Mouse (Mus musculus) gastrocnemius, postnatal 4 days (tissue): ENCODE results near the gene Tenm2. TPM values are rescaled to one million over a fixed set of nuclear protein-coding genes. Genes with fewer than 3 reads are reported as not detected.

ENCODE experiments used
- DNase-seq, 2 experiments: peaks; one replicate each; pipeline ENCODE4 v3.0.0; 2021 to 2022; ENCODE audit warnings: low spot score in 2 of 2, mixed read lengths in 2 of 2
- total RNA-seq, 2 experiments: library from RNA; stranded (reverse); gene quantifications; 2 replicates each; pipeline ENCODE4 v1.2.3; 2021

The Tenm2 gene
- total RNA-seq, 2 experiments from 2014 or later, result 1.0 to 1.2 TPM

DNA sequence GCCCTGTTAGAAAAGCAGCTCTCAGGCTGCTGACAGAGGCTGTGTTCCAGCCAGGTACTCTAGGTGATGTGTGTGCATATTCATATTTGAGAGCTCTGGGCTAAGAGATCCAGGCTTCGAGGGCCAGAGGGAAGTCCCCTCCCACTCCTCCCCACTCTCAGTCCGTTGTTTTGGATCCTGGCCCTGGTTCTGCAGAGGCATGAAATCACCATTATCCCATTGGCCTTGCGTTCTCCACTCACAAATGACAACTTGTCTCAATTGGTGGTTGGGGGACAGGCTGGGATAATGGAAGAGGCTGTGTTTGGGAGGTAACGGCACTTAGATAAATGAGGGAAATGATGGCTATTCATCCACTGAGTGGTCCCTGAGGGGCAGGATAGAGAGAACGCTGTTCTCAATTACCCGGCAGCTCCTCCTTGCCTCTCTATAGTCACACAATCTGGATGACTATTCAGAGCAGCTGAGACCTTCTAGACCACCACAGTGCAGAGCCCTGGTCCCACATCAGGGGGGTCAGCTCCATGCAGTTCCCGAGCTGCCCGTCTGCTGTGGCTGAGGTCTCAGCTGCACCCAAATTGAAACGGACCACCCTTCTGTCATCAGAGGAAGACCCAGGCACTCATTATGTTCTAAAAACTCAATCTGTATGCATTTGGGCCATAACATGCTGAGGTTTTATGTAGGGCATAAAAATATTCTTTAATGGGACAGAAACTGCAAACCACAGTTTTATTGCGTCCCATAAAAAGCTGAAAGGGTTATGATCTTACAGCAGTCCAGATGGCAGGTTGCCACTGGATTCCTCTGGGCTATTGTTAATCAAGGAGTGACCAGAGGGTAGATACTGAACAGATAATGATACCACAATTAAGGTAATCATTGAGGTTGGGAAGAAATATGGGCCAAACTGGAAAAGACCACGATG lies 1226.2 kb downstream of the Tenm2 start:
- DNase-seq, result no peak

DNA sequence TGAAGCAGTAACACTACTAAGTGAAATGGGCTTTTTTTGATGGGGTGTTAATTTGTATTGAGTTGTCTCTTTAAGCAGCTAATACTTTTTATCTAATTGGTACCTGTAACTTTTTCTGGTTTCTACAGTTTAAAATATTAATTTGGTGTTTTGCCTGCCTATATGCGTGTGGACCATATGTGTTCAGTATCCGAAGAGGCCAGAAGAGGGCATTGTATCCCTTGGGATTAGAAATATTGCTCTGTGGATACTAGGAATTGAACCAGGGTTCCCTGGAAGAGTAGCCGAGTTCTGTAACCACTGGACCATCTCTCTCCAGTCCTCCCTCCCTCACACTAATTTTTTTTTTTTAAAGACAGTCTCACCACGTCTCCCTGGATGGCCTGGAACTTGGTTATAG lies 1232.9 kb downstream of the Tenm2 start:
- DNase-seq, result no peak

DNA sequence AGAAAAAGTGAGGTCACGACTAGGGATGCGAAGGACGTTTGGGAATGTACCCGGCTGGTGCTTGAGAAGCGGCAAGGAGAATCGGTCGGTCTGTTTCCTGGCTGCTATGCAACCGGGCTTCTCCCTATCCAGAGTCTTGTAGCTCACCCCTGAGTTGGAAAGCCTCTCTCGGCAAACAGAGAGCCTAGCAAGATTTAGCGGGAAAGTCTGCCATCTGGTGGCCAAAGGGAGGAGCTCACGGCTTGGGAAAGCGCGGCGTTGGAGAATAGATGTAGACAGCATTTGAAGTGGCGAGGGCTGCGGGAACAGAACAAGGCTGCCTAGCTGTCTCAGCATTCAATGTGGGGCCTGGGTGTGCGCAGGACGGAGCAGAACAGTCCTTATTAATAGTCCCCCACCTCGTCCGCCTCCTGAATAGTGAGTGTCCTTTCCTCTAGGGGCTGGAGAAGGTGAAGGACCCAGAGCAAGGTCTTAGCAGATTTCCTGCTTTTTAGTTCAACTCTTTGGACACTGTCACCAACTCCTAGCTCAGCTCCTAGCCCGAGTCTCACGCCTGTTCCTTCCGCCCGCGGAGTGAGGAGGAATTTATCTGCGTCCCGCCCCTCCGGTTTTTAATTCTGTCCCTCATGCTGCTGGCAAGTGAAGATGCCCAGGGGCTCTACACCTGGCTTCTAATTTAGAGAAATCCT lies 1234.3 kb downstream of the Tenm2 start:
- DNase-seq, result peak; percentile 73 to 81

DNA sequence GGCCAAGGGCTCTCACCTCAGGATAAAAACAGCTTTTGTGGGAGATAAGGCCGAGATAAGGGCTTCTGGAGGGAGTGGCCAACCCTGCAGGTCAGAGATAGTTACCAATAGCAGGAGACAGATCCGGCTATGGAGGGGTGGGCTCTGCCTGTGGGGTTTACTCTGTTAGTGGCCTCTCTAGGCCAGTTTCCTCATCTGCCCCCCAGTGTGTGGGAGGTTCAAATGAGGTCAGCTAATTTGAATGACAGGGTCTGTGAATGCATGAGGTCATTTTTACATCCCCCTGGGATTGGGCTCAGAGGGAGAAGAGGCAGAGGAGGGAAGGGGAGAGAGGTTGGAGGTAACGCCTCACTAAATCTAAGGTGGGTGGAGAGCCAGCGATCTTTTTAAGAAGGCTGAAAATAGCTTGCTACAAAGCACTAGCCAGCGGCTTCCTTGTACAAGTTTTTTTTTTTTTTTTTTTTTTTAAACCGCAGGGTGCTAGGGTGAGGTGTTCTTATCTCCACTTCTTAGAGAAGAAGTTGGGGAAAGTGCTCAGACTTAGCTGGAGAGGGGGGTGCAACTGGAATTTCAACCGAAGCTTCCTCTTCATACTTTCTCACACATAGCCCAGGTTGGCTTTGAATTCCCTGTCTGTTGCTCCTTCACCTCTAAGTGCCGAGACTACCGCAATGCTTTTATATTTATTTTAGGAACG lies 1235.0 kb downstream of the Tenm2 start:
- DNase-seq, result no peak

DNA sequence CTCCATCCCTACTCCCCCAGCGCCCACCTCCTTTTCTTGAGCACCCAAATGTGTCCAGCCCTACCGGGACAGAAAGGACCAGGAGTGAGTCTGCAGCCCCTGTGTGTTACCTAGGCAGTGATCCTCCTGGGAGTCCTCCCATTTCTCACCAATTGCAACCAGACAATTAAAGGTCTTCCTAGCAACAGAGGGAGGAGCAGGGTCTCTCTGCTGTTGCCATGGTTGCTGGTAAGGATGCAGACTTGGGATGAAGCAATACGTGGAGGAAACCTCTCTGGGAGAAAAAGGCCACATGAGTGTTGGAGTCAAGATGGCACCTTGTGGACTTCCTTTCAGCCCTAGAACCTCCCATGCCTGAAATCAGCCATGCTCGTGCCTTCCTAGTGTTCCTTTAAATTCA lies 1235.7 kb downstream of the Tenm2 start:
- DNase-seq, result no peak

DNA sequence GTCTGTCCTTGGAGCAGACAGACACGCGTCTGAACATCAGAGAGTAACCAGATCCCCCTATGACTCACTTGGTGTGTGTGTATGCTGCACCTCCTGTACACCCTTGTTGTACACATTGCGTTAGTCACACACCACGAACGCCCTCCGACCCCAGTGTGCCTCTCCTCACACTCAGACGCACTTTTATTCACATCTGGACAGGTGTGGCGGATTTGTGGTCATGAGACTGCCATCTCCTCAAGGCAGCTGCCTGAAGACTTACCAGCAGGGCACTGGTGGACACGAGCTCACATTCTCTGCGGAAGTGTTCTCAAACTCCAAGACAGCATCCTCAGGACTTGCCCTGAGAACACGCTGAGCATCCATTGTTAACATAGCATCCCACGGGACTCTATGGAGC lies 1237.7 kb downstream of the Tenm2 start:
- DNase-seq, result no peak

DNA sequence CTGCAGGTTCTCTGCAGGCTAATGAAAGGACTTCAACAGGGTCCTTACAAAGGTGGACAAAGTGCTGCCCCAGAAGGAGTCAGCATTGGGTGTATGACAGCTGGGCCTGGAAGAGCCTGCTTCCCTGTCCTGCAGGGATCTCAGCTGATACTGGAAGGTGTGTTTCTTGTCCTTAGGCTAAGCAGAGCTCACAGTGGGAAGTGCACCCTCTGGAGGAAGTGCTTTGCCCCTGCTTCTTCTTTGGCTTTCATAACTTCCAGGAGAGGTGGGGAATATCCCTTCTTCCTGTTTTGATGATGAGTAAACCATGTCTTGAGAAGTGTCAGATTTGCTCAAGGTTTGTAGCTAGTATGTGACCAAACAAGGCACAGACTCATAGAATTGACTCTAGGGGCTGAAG lies 1240.5 kb downstream of the Tenm2 start:
- DNase-seq, result no peak

DNA sequence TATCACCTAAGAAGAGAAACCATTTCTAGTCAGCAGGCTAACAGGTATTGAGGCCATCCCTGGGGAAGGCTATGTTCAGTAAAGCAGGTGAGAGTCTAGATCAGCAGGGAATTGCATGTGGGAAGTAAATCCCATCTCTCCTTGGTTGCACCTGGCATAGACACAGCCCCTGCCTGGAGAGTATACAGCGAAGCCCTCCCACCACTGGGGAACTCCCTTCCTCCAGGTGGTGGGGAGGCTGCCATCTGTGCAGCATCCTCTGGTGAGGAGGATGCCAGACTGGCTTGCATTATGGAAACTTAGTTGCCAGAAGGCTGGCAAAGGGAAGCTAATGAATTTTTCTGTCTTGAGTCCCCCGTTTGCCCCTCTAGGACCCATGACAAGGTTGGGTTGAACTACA lies 1243.9 kb downstream of the Tenm2 start:
- DNase-seq, result no peak

DNA sequence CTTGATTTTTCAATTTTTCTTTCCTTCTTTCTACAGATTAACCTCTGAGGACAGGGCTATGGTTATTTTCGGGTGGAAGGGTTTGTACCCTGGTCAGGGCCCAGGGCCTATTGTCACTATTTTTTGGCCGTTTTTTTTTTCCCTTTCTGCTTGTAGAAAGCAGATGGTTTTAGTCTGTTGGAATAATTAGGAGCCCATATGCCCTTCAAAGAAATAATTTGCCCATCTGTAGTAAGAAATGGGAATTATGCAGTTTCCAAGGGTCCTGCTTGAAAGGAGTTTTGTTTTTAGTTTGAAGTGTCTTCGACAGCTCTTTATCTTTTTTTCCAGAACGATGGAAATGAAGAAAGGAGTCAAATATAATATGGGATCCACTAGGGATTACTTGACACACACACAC lies 1245.8 kb downstream of the Tenm2 start:
- DNase-seq, result no peak

DNA sequence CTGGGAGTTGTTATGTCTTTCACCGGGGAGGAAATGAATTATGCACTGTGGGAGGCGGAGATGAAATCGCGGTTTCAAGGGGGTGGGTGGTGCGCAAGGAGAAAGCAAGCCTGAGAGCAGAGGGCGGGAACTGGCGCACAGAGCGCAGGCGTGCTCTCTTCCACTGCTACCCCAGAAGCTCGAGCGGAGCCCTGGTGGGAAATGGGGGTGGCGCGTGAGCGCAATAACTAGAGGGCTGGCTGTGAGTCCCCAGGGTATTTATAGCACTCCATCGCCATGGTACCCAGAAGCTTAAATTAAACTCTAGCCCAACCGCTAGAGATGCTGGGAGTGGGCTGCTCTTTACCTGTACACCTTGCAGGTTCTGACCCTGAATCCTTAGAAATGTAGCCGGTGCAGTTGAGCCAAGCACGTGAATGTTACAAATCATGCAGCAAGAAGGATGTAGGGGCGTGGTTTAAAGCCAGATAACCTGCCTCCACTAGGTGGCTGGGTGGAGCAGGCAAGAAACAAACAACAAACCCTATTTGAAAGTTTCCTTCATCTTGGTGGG lies 1249.8 kb downstream of the Tenm2 start:
- no peak for DNase-seq

DNA sequence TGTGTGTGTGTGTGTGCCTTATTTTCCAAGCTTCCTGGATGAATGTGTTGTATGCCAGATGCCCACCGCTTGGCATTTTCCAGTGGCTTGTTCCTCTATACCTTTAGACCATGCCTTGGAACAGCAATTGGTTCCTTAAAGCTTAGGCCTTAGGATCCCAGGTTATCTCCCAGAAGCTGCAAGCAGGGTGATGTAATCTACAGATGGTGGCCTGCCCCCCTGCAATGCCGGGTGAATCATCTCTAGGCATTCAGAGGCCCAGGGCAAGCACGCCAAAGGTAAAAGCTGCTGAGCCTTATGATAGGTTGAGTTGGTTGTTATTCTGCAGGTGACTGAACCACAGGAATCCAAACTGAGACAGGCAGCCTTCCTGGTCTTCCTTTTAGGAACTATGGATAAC lies 1253.0 kb downstream of the Tenm2 start:
- DNase-seq, result no peak

DNA sequence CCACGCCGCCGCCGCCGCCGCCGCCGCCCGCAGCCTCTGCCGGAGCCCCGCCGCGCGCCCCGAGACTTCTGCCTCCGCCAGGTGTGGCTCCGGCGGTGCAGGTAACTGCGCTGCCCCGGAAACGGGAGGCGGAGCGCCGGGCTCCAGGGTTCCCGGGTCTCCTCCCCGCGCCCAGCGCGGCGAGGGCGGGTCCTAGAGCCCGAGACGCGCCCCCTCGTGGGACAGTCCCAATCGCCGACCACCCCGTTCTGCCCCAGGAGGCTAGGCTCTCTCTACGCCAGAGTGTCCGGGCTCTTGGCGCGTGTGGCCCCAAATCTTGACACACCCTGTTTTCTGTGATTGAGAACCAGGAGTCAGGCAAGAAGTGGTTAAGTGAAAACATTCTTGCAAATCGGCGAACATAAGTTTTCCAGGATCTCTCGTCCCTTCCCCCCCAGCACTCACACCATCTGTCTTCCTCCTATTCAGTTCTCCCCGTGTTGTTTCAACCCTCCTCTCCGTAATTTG lies 1255.3 kb downstream of the Tenm2 start, which contains the start of gene Wwc1:
Gene Wwc1 (minus strand): TSS at position 117 of the 507 bp plus-strand sequence.
- peak in 1 of 2 experiments; percentile 44 for DNase-seq

DNA sequence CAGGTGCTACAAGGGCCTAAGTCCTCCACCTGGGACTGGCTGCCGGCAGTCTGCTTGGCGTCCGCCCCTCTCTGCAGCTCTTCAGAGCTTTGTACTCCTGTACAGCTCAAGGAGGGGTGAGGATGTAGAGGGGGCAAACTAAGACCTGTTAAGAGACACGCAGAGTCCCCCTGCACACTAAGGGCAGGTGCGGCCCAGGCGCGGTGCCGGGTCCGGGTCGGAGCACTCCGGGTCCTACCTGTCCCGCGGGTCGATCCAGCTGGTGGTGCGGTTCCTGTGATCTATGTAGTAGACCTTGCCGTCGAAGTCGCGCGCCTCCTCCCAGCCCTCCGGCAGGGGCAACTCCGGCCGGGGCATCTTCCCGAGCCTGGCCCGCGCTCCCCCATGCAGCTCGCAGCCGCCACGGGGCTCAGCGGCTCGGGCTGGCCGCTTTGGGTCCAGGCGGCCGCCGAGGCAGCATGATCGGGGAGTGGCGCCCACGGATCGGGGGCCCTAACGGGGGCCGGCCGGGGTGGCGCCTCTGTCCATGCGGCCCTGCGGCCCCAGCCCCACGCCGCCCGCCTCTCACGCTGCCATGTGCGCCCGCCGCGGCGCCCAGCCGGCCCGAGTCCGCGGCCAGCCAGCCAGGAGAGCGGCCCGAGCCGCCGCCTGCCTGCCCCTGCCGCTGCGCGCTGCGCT lies 1255.9 kb downstream of the Tenm2 start:
- DNase-seq, result peak in 1 of 2 experiments; percentile 25

DNA sequence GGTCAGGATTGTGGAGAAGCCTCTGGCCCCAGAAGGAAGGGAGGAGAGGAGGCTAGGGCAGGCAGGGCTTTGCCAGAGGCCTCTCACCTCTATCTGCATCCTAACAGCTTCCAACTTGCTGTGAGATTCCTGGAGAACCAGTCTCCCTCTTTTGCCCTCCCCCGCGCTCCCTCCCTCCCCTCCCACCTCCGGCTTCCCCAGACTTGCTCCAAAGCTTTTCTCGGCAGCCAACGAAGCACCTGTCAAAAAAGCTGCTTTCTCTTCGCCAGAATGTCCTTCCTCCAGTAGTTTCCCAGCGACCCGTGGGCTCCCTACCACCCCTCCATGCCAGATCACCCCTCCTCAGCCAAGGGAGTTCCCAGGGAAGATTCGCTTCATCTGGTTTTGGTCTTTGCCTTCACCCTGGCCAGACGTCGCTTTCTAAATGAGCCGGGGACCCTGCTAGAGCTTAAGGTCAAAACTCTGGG lies 1256.5 kb downstream of the Tenm2 start:
- no peak for DNase-seq

DNA sequence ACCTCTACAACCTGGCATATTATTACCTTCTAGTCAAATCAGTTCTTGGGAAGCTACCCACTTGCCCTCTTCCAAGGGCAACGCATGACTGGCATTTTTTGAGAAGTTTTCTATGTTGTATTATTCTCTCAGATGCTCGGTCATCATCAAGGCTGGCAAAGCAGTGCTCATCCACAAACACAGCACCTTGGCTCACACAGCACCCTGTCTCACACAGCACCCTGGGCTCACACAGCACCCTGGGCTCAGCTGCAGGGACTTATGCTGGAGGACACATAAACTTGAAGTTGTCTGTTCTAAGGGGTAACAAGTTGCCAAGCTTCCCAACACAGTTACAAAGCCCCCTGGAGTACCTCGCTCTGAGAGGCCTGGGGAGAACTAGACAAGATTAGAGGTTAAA lies 1258.0 kb downstream of the Tenm2 start:
- DNase-seq, result no peak

DNA sequence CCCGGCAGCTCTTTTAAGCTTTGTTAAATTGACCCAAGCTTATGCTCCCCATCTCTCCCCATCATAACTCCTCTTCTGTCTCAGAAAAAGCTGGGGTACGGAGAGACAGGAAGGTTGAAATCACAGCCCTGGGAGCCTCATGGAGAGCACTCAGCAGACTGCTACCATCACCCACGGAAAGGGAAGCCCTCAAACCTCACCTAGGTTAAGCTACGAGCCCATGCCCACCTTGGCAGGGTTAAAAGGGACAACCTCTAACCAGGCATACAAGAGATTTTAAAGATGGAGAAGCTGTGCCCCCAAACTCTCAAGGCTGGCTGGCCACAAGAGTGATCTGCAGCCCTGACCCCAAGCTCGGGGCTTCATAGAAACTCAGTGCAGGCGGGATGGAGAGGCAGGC lies 1258.7 kb downstream of the Tenm2 start:
- DNase-seq, result no peak

DNA sequence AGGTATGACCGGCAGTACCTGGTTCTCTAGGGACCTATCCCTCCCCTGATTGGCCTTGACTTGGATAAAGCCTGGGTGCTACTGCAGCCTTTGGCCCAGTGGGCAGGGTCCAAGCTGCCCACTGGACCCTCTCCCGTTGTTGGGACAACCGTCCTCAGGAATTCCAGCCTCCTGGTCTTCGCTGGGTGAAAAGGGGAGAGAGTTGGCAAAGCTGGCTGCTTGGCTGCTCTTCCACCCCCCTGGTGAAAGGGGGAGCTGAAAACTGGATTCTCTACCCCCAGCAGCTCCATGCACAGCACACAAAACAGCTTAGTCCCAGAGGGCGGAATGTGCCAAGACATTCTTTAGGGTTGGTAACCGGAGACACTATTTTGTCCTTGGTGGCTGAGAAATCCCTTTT lies 1259.3 kb downstream of the Tenm2 start:
- DNase-seq, result no peak

DNA sequence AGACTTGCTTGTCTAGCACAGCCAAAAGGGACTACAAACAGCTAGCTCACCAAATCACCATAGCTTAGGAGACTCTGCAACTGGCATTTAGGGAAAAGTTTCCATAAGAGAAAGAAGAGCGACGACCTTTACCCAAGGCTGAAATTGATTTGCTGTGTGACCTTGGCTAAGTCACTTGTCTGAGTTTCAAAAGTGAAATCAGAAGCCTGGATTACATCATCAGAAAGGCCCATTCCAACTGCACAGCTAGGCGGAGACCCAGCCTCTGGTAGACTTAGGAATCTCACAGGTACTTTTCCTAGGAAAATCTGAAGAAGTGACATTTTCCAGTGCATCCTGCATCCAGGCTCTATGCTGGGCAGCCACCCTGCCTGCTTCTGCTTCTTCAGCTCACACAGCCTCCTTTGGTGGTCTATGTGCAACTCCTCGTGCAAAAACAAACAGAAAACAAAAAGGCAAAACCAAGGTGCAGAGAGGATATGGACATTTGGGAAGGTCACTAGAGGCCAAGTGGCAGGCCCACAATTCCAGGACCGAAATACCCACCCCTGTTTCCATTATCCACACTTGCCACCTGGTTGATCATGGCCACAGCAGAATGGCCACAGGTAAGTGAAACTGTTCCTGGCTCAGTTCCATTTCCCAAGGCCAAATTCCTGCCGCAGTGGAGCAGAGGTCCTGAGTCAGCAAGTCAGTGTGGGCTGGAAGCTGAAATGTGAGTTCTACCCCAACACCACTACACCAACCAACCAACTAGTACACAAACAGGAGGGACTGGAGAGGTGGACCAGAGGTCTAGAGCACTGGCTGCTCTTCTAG lies 1260.9 kb downstream of the Tenm2 start:
- no peak for DNase-seq

DNA sequence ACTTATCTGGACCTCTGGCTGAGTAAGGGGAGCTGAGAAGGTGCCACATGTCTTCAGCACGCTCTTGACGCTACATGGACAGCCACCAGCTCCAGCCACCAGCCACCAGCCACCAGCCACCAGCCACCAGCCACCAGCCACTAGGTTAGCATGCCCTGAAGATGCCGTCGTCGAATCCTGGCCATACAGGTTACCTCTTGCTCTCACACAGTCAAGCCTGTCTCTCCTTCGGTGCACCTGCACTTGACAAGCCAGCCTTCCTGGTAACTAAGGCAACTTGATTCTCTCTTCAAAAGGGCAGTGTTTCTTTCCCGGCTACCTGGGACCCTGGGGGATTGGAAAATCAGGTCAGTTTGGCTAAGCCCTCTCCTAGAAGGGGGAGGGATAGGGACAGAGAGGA lies 1262.6 kb downstream of the Tenm2 start:
- DNase-seq, result no peak
